Mouse (Mus musculus) adrenal gland, adult 8-10 months (tissue): ENCODE results near the gene Mss51. TPM values are rescaled to one million over a fixed set of nuclear protein-coding genes. Genes with fewer than 3 reads are reported as not detected.

Source experiments
- DNase-seq: peaks from one replicate; pipeline ENCODE4 v3.0.0; 2022
- total RNA-seq, 4 experiments: library from RNA; stranded (reverse); gene quantifications; 2 replicates each; pipeline ENCODE4 v1.2.4; 2022

The Mss51 gene
- total RNA-seq, 4 experiments from 2014 or later: 0.52 to 2.1 (median 1.1) TPM

DNA sequence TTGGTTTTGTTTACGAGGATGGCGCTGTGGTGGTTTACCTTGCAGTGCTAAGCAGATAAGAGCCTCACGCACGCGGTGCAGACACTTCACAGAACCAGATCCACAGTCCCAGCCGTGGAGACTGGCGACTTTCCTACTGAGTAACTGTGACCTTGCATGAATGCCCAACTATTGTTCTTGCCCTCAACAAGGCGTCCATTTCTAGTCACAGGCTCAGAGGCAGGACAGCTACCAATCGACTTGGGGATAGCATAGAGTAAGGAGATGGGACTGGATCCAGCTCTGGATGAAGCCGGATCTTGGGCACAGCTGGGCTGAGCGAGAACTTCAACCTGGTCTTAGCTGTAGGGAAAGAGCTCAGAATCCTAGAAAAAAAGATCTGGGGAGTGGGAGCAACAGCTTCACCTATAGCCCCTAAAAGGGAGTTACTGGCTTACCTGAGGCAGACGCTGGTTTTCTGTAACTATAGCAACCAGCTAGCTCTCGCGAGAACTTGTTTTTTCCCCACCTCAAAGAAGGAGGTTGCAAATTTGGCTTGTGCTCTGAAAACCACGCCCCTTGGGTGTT, 44.9 kb downstream of the Mss51 start, which contains the start of gene Cfap70:
Gene Cfap70 (minus strand): TSS at position 462 of the 567 bp plus-strand sequence.
- peak; percentile 61 for DNase-seq

DNA sequence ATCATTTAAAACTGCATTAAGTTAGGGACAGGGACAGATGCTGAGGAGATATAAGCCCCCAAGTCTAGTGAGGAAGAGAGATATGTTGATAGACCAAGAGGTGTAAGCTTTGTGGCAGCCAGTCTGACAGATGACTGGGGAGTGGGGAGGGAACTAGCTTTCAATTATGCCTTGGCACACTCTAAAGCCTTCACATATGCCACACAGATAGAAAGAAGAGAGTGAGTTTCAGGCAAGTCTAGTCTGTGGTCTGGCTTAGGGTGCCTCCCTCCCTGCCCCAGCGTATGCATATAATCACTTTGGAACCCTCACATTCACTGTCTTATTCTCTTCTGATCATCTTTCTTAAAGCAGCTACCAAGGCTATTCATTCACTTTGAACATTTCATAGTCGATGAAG, 45.4 kb downstream of the Mss51 start:
- no peak for DNase-seq

DNA sequence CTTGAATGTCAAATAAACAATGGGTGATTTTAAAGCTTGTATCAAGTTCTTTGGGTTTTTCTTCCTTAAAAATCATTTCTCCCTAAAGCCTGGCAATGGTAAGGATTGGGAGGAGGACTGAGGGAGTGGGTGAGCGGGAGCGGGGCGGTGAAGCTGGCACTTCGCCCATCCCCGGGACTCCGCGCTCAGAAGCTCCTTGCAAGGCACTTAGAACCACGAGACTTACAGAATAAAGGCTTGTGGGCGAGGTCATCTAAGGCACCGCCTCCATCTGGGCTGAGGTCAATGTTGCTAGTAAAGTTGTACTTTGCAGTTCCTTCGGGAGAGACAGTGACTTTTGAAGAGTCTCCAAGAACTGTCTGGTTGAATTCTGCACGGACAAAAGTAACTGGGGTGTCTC, 49.5 kb downstream of the Mss51 start:
- no peak for DNase-seq

DNA sequence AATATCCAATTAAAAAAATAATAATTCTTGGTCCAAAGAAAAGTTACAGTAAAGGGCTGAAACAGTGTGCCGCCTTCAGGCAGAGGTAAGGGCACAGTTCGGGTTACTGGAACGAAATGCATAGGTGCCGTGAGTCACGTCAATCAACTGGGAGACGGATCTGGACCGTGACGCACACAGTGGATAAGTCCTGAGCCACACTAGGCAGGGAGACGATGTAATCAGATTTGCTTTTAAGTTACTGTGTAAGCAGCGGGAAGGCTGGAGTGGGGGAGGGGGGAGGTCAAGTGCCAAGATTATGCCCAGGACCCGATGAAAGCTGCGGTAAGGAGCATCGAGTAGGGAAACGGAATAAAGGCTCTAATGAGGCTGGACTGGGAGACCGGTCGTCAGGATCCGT, 54.4 kb downstream of the Mss51 start:
- no peak for DNase-seq

DNA sequence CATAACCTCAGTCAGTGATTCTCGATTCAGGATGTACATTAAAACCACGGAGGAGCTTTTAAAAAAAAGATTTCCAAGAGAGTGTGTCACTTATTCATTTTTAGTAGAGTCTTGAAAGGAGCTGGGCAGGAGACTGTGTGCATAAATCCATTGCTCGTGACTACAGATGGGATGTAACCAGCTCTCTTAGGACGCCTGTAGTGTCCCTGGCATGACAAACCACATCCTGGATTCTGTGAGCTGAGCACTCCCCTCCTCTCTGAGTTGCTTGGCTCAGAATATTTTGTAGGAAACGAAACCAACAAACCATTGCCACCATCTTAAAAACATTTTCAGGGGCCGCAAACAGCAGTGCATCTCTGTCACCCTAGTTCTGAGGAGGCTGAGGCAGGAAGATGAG, 59.7 kb downstream of the Mss51 start:
- DNase-seq: no peak

Other genes with a start within 250 kb of the Mss51 start
- not detected for gene Kcnk16, start 227.7 kb downstream of the Mss51 start, total RNA-seq
- gene Nudt13, start 202.2 kb downstream of the Mss51 start, total RNA-seq: 10 to 100 TPM; 39.7 to 68.2 (median 53.7) TPM
- gene Ecd, start 148.8 kb downstream of the Mss51 start, total RNA-seq: 10 to 100 TPM; 42.8 to 47.6 (median 43.8) TPM
- 10 to 100 TPM; 32.0 to 42.2 (median 41.0) TPM for gene Fam149b, start 148.7 kb downstream of the Mss51 start, total RNA-seq
- 10 to 100 TPM; 30.3 to 43.2 (median 34.0) TPM for gene Dnajc9, start 108.0 kb downstream of the Mss51 start, total RNA-seq
- gene Mrps16, start 103.3 kb downstream of the Mss51 start, total RNA-seq: 10 to 100 TPM; 56.2 to 74.9 (median 67.5) TPM
- 1 to 10 TPM; 1.2 to 7.0 (median 1.8) TPM for gene Cfap70, start 44.7 kb downstream of the Mss51 start, total RNA-seq
- 100 to 1,000 TPM; 118 to 129 (median 120) TPM for gene Anxa7, start 16.8 kb downstream of the Mss51 start, total RNA-seq
- gene Ppp3cb, start 49.7 kb upstream of the Mss51 start, total RNA-seq: 10 to 100 TPM; 66.2 to 94.4 (median 73.4) TPM
- 10 to 100 TPM; 18.3 to 22.1 (median 19.3) TPM for gene Usp54, start 144.2 kb upstream of the Mss51 start, total RNA-seq
- 1 to 10 TPM in 1 of 4 experiments, not detected in 3; 1.2 TPM for gene Myoz1, start 159.6 kb upstream of the Mss51 start, total RNA-seq
- gene Synpo2l, start 171.5 kb upstream of the Mss51 start, total RNA-seq: under 1 TPM; 0.22 to 0.43 (median 0.41) TPM
- gene Sec24c, start 177.4 kb upstream of the Mss51 start, total RNA-seq: 100 to 1,000 TPM; 124 to 167 (median 150) TPM
- gene Fut11, start 198.1 kb upstream of the Mss51 start, total RNA-seq: 10 to 100 TPM; 18.7 to 22.5 (median 21.3) TPM
- gene Chchd1, start 206.1 kb upstream of the Mss51 start, total RNA-seq: 10 to 100 TPM; 59.4 to 79.8 (median 72.9) TPM
- gene Zswim8, start 210.7 kb upstream of the Mss51 start, total RNA-seq: 100 to 1,000 TPM; 111 to 197 (median 146) TPM
- gene Ndst2, start 237.7 kb upstream of the Mss51 start, total RNA-seq: 10 to 100 TPM; 27.7 to 51.1 (median 34.4) TPM